Mouse (Mus musculus) embryonic stem cell, embryonic (primary cell): ENCODE data around the gene Me1.

ENCODE experiments used
- CTCF ChIA-PET, 4 experiments: fragments of 300-600 bp in 2 of 4; fragments of 350-600 bp in 2 of 4; sonication (Branson Sonifier 250); formaldehyde crosslinking; loops; one replicate each; lab custom pipeline; 2022; ENCODE audit warnings: inconsistent platforms in 2 of 4; lab: Charles Lee
- POLR2A ChIA-PET, 4 experiments: fragments of 300-600 bp in 2 of 4; fragments of 350-600 bp in 2 of 4; sonication (Branson Sonifier 250); formaldehyde crosslinking; loops; one replicate each; lab custom pipeline; 2022; ENCODE audit warnings: antibody characterized with exemption in 4 of 4, inconsistent platforms in 1 of 4; lab: Charles Lee

Me1 gene

DNA sequence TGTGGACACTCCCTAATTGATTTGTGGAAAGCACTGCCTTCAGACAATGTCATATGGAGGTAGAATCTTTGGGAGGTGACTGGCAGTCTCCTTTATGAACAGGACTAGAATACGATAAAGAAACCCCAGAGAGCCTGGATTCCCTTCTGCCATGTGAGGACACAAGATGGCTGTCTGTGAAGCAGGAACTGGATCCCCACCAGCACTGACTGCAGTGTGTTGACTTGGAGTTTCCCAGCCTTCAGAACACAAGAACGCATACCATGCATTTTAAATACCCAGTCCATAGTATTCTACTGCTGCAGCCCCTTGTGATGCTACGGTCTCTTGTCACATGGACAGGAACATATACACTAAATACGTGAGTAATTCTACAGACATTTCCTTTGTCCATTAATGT lies 13.5 kb downstream of the Me1 start:
- CTCF ChIA-PET = no interaction called here
- POLR2A ChIA-PET = interaction anchor here in 1 of 4 experiments (1.3 kb wide), 1 partner anchor 10 kb away, joined by 3 read pairs; no protein-coding TSS in a partner anchor

DNA sequence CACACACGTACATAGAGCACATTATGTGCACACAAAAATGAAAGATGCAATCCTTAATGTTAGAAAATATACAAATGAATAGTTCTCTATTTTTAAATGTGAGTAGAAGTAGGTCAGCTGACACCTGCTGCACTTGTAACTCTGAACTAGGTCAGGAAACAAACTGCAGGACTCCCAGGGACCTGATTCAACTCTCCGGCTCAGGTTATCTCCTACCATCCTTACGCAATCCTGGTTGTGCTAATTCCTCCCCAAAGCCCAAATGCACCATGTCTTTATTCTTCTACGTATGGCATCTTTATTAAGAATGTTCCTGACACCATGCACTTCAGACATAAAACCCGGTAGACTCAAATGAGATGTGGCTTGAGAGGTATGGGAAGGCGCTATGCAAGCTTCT lies 15.3 kb downstream of the Me1 start:
- CTCF ChIA-PET = no interaction called here
- POLR2A ChIA-PET = interaction anchor here in 1 of 4 experiments (0.9 kb wide), 1 partner anchor 10 kb away, joined by 3 read pairs; no protein-coding TSS in a partner anchor

DNA sequence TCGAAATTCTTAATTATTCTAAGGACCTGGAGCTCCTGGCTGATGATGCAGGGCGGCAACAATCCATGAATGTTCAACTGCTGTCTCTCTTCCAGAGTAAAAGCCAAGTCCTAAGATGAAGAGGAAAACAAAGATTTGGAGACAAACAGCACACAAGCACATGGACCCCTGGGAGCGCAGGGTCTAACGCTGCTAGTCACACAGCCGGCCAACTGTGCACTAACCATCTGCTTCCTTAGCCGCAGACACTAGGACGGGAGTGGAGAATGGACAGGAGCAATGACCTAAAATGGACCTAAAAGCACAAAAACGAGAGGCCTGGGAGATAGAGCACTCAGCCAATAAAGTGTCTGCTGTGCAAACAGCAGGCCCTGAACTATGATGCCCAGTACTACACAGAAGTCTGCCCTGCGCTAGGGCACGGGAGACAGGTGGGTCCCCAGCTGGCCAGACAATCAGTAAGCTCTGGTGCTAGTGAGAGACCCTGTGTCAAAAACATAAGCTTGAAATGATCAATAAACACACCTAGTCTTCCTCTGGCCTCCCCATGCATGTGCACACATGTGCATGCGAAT lies 15.8 kb downstream of the Me1 start:
- ChIA-PET POLR2A (interaction anchor here in 1 of 4 experiments (0.9 kb wide), 2 partner anchors 8 to 9 kb away, joined by 3 read pairs; no protein-coding TSS in a partner anchor), CTCF (no interaction called here)

DNA sequence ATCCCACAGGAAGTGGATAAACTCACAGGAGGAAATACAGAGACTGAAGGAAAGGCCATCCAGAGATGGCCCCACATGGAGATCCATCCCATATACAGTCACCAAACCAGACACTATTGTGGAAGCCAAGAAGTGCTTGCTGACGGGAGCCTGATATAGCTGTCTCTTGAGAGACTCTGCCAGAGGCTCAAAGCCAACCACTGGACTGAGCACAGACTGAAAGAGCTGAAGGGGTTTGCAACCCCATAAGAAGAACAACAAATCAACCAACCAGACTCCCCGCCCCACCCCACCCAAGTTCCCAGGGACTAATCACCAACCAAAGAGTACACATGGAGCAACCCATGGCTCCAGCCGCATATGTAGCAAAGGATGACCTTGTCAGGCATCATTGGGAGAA lies 19.5 kb downstream of the Me1 start:
- POLR2A ChIA-PET = no interaction called here
- CTCF ChIA-PET = no interaction called here

DNA sequence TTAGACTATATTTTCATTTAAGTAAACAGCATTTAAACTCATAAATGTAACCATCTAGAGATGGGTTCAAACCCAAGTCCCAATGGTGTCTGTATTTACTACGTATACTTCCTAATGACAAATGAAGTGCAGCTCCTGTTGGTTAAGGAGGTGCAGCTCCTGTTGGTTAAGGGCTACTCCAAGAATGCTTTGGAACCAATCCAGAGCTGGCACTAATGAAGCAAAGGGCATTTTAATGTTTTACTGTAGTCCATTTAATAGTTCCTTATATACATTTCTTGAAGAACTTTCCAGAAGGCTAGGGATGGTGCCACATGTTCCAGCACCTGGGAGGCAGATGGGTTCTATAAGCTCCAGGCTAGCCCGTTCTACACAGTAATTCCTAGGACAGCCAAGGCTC lies 20.3 kb downstream of the Me1 start:
- ChIA-PET POLR2A (no interaction called here), CTCF (no interaction called here)

- POLR2A ChIA-PET = no interaction called here
- CTCF ChIA-PET = no interaction called here
These were observed 22.8 kb downstream of the Me1 start for GRCm38 (mm10) chr9:86672907-86673472.

DNA sequence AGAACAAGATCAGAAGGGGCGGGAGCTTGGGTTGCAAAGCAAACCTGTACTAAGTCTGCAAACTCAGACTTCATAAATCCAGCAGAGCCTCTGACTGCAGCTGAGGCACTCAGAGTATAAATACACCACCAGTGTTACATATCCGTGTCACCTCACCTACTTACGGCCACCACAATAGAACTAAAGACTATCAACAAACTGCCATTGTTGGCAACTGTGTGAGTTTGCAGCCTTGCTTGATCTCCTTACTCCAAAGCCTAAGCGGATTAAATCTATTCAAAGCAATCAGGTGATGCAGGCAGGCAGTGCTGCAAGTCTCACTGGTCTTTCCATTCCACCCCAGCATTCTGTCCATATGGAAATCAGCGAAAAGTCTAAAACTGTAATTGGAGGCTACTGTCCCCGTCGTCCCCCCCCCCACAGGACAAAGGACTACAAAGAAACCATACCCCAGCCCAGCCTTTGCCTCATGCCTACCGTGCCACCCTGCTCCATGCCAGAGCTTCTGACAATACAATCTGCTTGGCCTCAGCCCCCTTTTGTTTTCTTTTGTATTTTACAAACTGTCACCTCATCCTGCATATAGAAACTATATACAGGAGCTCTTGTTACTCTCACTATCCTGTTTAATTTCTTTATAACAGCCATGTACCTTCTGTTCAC lies 27.0 kb downstream of the Me1 start:
- ChIA-PET CTCF (interaction anchor here in 1 of 4 experiments (0.7 to 1.2 kb wide), 2 partner anchors 15 to 78 kb away, joined by 3 to 4 read pairs; no protein-coding TSS in a partner anchor), POLR2A (interaction anchor here in 2 of 4 experiments (0.6 to 1.0 kb wide), 2 partner anchors 23 to 124 kb away, joined by 3 read pairs; no protein-coding TSS in a partner anchor)

GRCm38 (mm10) chr9:86667138-86667750 lies 28.5 kb downstream of the Me1 start:
- ChIA-PET CTCF (no interaction called here), POLR2A (interaction anchor here in 2 of 4 experiments (0.5 to 1.6 kb wide), 2 partner anchors 11 to 19 kb away, joined by 3 read pairs; no protein-coding TSS in a partner anchor)

GRCm38 (mm10) chr9:86661679-86662078 lies 34.1 kb downstream of the Me1 start:
- ChIA-PET POLR2A (interaction anchor here in 1 of 4 experiments (0.7 kb wide), 1 partner anchor 1741 kb away, joined by 3 read pairs; no protein-coding TSS in a partner anchor), CTCF (interaction anchor here in 2 of 4 experiments (0.6 to 0.7 kb wide), 2 partner anchors 66 to 80 kb away, joined by 3 read pairs; no protein-coding TSS in a partner anchor)

DNA sequence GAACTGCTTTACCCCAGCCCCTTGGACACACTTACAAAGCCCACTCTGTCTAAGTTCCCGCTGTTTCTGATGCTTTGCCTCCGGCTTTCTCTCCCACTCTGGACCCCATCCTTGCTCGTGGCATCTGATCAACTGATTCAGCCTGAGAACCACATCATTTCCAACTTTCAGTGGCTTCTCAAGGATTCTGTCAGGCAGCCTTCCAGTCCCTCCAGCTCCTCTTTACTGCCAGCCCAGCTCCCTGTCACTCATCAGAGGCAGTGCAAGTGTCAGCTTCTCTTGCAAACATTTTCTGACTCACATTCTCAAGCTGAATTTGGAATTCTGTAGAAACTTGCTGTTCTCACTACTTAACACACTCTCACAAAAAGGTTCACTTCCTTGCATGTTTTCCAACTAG lies 34.5 kb downstream of the Me1 start:
- ChIA-PET CTCF (no interaction called here), POLR2A (no interaction called here)

GRCm38 (mm10) chr9:86660327-86660726 lies 35.4 kb downstream of the Me1 start:
- CTCF ChIA-PET = no interaction called here
- POLR2A ChIA-PET = interaction anchor here in 1 of 4 experiments (0.6 kb wide), 1 partner anchor 10 kb away, joined by 3 read pairs; no protein-coding TSS in a partner anchor

- CTCF ChIA-PET = interaction anchor here in 1 of 4 experiments (0.5 kb wide), 1 partner anchor 81 kb away, joined by 3 read pairs; no protein-coding TSS in a partner anchor
- POLR2A ChIA-PET = no interaction called here
These were observed 37.4 kb downstream of the Me1 start for GRCm38 (mm10) chr9:86658347-86658746.

DNA sequence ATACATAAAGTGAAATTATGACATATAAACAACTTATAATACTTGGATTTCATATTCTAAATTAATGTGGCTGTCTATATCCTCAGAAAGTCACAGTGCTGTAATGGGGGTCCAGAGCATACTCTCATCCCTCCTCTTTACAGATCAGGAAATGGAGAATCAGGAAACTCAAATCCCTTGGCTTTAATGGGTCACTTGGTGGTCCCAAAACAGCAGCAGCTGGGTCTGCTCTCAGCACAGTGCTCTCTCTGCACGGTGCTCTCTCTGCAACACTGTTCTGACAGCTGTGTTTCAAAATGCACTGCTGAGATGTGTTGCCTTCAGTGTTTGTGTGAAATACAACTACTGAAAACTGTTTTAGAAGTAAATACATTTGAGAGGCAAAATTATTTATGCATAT lies 43.6 kb downstream of the Me1 start:
- POLR2A ChIA-PET = no interaction called here

GRCm38 (mm10) chr9:86651254-86651653 lies 44.5 kb downstream of the Me1 start:
- CTCF ChIA-PET = no interaction called here
- POLR2A ChIA-PET = no interaction called here

More for the DNA sequence above, 43.6 kb downstream of the Me1 start:
- CTCF ChIA-PET = no interaction called here

DNA sequence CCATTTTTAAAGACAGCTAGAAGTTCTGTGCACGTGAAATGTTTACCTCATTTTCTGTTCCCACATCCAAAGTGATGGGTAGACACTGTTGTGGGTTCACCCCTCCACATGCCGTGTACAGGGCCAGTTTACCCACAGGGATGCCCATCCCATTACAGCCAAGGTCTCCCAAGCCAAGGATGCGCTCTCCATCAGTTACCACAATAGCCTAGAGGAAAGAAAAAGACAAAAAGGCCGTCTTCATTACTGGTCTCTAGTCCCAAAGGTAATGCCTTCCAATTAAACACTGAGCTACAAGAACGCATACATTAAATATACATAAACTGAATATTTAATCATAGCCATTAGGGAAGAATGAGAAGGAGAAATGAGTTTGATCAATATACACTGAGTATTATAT lies 44.9 kb downstream of the Me1 start:
- ChIA-PET POLR2A (no interaction called here), CTCF (no interaction called here)

DNA sequence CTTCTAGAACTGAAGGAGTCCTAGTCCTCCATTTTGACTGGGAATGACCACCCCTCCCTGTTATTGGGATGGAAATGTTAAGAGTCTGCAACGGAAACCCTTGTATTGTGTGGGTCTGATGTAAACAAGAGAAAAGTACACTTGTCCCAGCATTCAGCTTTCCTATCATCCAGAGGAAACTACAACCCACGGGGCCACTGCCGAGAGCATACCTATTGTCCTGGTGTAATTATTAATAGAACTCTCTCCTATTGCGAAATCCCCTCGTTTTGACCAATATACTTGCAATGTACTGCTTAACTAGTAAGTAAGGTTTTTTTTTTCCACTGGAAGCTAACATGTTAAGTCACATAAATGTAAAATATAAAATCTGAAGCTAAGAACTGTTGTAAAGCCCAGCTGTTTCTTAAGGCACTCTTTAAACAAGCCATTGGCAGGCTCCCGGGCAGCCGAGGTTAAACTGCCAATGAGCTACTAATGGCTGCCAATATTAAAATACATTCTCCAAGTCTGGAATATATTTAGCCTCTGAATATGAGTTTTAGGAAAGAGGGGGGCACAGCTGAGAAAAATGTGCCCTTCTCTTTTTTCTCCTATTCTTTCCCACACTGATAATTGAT lies 47.7 kb downstream of the Me1 start:
- CTCF ChIA-PET = interaction anchor here in 2 of 4 experiments (0.7 to 1.2 kb wide), 4 partner anchors 78 to 795 kb away, joined by 3 to 4 read pairs (median 3); no protein-coding TSS in a partner anchor
- POLR2A ChIA-PET = interaction anchor here in 1 of 4 experiments (0.8 kb wide), 1 partner anchor 9 kb away, joined by 5 read pairs; no protein-coding TSS in a partner anchor

GRCm38 (mm10) chr9:86646807-86647206 lies 48.9 kb downstream of the Me1 start:
- POLR2A ChIA-PET = no interaction called here
- CTCF ChIA-PET = no interaction called here

GRCm38 (mm10) chr9:86643497-86643896 lies 52.3 kb downstream of the Me1 start:
- POLR2A ChIA-PET = interaction anchor here in 2 of 4 experiments (0.6 to 1.1 kb wide), 4 partner anchors 10 to 103 kb away, joined by 3 to 5 read pairs (median 4); no protein-coding TSS in a partner anchor

DNA sequence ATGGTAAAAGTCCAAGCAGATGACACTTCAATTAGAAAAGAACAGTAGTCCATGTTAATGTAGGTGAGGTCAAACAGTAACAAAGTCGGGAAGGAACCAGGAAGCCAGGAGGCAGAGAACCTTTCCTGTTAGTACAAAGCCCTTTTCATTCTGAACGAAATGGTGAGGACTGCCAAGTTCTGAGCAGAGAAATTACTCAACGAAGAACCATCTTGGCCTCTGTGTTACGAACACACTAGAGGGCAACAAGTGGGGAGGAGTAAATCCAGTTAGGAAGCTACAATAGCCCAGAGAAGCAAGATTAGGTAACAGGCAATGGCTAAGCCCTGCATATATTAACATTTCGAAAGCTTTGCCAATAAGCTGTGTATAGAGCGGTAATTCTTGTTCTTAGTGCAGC lies 57.0 kb downstream of the Me1 start:
- ChIA-PET CTCF (no interaction called here), POLR2A (interaction anchor here in 1 of 4 experiments (1.1 kb wide), 1 partner anchor 20 kb away, joined by 3 read pairs; no protein-coding TSS in a partner anchor)

More at GRCm38 (mm10) chr9:86643497-86643896, 52.3 kb downstream of the Me1 start:
- CTCF ChIA-PET = interaction anchor here in 1 of 4 experiments (0.6 kb wide), 1 partner anchor 189 kb away, joined by 3 read pairs; no protein-coding TSS in a partner anchor
